Mouse (Mus musculus): Measurements from ENCODE around the gene Ambp.

The Ambp gene

DNA sequence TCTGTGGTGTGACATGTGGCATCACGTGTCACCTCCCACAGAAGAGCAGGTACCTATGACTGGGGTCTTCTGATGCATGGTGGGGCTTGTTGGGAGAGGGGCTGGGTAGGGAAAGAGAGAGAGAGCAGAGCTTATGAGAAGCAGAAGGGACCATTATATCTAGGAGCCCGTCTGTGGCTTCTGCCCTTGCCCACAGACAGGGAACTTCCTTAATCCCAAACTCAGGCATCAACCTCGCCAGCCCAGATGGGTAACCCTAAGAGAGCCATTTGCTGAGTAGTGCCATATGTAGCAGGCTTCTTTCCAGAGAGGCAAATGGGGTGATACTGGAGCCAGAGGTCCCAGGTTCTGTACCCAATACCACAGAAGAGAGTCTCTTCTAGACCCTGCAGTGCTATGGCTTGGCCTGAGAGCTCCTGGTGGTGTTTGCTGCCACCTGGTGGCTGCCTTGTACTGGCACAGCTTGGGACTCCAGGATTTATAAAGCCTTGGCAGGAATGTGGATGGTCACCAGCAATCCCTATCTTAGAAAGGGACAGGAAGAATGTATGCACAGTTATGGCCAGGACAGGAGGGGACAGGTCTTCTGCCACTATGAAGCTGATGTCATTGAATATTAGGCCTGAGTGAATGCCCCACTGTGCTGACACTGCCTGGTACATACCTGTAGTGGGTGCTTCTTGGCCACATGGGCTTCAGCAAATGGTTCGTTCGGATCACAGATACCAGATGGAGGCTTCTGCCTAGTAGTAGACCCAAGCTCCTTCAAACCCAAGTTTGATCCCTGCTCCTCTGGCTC is 35.8 kb downstream of the Ambp start:
- peak; percentile 67 for DNase-seq (ENCODE audit: low read depth, low spot score)

DNA sequence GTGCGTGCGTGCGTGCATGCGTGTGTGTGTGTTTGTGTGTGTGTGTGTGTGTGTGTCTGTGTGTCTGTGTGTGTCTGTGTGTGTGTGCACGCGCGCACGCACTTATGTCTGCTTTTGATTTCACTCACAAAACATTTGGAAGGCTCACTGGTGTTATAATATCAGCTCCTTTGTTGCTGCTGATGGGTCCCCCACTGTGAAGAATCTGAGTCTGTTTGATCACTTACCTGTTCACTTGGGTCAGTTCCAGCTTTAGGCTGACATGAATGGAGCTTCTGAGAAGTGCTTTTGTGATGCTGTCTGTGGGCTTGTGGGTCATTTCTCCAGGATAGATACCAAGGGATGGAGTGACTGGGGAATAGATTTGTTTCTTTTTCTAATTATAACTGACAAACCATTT is 48.9 kb downstream of the Ambp start:
- DNase-seq (ENCODE audit: low read depth, low spot score), result no peak

DNA sequence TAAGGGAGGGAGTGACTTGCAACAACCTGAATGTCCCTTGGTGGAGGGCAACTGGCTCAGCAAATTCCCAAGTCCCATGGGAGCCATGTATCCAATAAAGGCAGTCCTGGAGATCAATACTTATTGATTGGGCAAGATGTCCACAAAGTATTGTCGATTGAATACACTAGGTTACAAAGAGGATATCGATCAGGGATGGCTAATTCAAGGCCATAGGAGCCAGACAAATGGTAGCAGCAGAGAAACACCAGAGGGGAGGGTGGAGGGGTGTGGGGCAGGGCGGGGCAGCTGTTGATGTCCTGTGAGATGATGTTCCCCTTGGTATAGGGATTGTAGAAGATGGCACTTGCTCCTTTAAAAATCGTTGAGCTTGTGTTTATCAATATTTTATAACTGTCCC is 52.6 kb downstream of the Ambp start:
- no peak for DNase-seq (ENCODE audit: low read depth, low spot score)

DNA sequence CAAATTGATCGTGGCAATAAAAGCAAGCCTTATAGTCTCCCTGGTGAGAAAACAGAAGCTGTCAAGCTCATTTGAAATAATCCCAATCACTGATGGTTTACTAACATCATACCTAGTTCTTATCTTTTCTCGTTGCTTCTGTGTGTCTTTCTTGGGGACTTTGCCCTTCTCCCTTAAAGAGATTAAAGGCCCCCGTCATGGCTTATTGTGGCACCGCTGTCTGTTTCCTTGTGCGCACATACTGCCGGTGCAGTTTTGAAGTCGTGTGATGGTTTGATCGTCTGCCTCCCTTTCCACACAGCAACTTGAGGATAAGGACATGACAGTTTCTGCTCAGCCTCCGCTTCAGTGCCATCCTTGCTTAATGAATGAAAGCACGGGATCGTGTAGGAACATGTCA is 54.1 kb downstream of the Ambp start:
- DNase-seq (ENCODE audit: low read depth, low spot score), result no peak

DNA sequence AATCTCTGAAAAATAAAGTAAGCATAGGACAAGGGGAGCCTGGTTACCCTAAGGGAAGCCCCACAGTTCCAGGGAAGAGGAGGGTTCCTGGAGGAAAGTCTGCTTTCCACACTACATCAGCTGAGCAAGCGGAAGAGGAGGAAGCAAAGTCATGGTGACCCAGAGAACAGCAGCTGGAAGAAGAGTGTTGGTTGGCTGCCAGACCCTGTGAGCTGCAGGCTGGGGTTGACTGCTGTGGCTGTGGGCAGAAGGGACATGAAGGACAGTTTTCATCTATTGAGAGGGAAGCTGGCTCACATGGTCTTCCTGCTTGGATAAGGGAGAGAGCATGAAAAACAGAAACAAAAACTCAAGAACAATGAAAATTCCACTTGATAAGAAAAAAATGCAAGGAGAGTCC is 57.0 kb downstream of the Ambp start:
- no peak for DNase-seq (ENCODE audit: low read depth, low spot score)
